Mouse (Mus musculus): ENCODE measurements around the gene Dap.

GRCm38 (mm10) chr15:31247035-31247434 lies 22.9 kb downstream of the Dap start:
- TF ChIP-seq CTCF (IDR thresholded peaks at IDR 0.05; ENCODE audit: low read depth) (no peak), EP300 (IDR thresholded peaks at IDR 0.05; ENCODE audit: low read depth) (no peak)
